Mouse (Mus musculus): Measurements from ENCODE around the gene Zfp804a. TPM values are rescaled to one million over a fixed set of nuclear protein-coding genes. Genes with fewer than 3 reads are reported as not detected.
A peak's percentile ranks its signal among the peaks of the same experiment; 100 is the strongest.

Zfp804a gene
- not detected in 2 replicates for polyA plus RNA-seq (2011; ENCODE audit: insufficient read depth, insufficient read length, low read depth, missing spikeins)

- Histone ChIP-seq H3K27me3 (ENCODE audit: control insufficient read depth, insufficient read depth, low read length, poor library complexity, severe bottlenecking) (peaks cover 23% of the 10 kb centered on the region), H3K9ac (ENCODE audit: low read depth, poor library complexity, severe bottlenecking) (peak within 1 kb of the TSS; percentile 45; the same call in 1 of the 2 replicates), H3K27ac (ENCODE audit: insufficient read depth, low read length) (no peak within 1 kb of the TSS), H3K9me3 (replicated peaks; ENCODE audit: control insufficient read depth, insufficient read depth, low read length, poor library complexity, severe bottlenecking) (no peaks in the 10 kb centered on the region), H3K4me1 (ENCODE audit: control insufficient read depth, insufficient read depth, low read length) (no peaks in the 10 kb centered on the region), H3K4me3 (ENCODE audit: low read depth, low read length) (peak within 1 kb of the TSS; percentile 60), H3K36me3 (ENCODE audit: control insufficient read depth, insufficient read depth, low read length, poor library complexity, severe bottlenecking) (no peaks in the 10 kb centered on the region)
- TF ChIP-seq EP300 (IDR thresholded peaks at IDR 0.05; ENCODE audit: insufficient read depth, low read depth, low read length) (no peak), POLR2A (IDR thresholded peaks at IDR 0.05; ENCODE audit: insufficient read depth, low read length) (no peak), CTCF (IDR thresholded peaks at IDR 0.05; ENCODE audit: low read depth, low read length) (no peak)
Measured at GRCm38 (mm10) chr2:82053185-82053891, at the start of gene Zfp804a. Gene Zfp804a, plus strand, starts transcription at chr2:82053222.

DNA sequence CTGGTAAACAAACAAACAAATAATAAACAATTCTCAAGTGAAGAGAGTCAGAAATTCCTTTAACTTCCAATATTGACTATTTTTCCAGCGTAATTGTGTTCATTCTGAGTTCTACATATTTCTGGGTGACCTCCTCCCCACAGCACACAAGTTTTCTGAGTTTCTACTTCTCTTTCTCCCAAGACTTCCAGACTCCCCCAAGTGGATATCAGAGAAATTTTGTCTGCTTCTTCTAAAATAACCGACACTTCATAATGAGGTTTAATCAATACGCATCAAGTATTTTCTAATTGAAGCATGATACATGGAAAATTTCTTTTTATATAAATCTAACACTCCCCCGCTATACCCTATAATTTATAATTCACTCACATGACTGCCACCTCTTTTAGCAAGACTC lies 1.4 kb upstream of the Zfp804a start:
- H3K27ac ChIP-seq (ENCODE audit: insufficient read depth, low read length), result no peak overlapping the region
- H3K4me3 ChIP-seq (ENCODE audit: low read depth, low read length), result no peak overlapping the region

GRCm38 (mm10) chr2:82052338-82053184 lies 461 bp upstream of the Zfp804a start:
- Histone ChIP-seq H3K4me1 (ENCODE audit: control insufficient read depth, insufficient read depth, low read length) (no peaks in the 10 kb centered on the region), H3K27ac (ENCODE audit: insufficient read depth, low read length) (no peak overlapping the region), H3K9me3 (replicated peaks; ENCODE audit: control insufficient read depth, insufficient read depth, low read length, poor library complexity, severe bottlenecking) (no peaks in the 10 kb centered on the region), H3K4me3 (ENCODE audit: low read depth, low read length) (peak overlapping the region; percentile 60), H3K9ac (ENCODE audit: low read depth, poor library complexity, severe bottlenecking) (peak overlapping the region; percentile 45; the same call in 1 of the 2 replicates), H3K27me3 (ENCODE audit: control insufficient read depth, insufficient read depth, low read length, poor library complexity, severe bottlenecking) (peaks cover 23% of the 10 kb centered on the region), H3K36me3 (ENCODE audit: control insufficient read depth, insufficient read depth, low read length, poor library complexity, severe bottlenecking) (no peaks in the 10 kb centered on the region)
- TF ChIP-seq EP300 (IDR thresholded peaks at IDR 0.05; ENCODE audit: insufficient read depth, low read depth, low read length) (no peak), POLR2A (IDR thresholded peaks at IDR 0.05; ENCODE audit: insufficient read depth, low read length) (no peak), CTCF (IDR thresholded peaks at IDR 0.05; ENCODE audit: low read depth, low read length) (no peak)

More for the DNA sequence above, 1.4 kb upstream of the Zfp804a start:
- peaks cover 23% of the 10 kb centered on the region for H3K27me3 ChIP-seq (ENCODE audit: control insufficient read depth, insufficient read depth, low read length, poor library complexity, severe bottlenecking)
- no peaks in the 10 kb centered on the region for H3K9me3 ChIP-seq (replicated peaks; ENCODE audit: control insufficient read depth, insufficient read depth, low read length, poor library complexity, severe bottlenecking)
- TF ChIP-seq POLR2A (IDR thresholded peaks at IDR 0.05; ENCODE audit: insufficient read depth, low read length), result no peak
- TF ChIP-seq EP300 (IDR thresholded peaks at IDR 0.05; ENCODE audit: insufficient read depth, low read depth, low read length), result no peak
- TF ChIP-seq CTCF (IDR thresholded peaks at IDR 0.05; ENCODE audit: low read depth, low read length), result no peak
- no peaks in the 10 kb centered on the region for H3K36me3 ChIP-seq (ENCODE audit: control insufficient read depth, insufficient read depth, low read length, poor library complexity, severe bottlenecking)
- no peaks in the 10 kb centered on the region for H3K4me1 ChIP-seq (ENCODE audit: control insufficient read depth, insufficient read depth, low read length)
- no peak overlapping the region for H3K9ac ChIP-seq (ENCODE audit: low read depth, poor library complexity, severe bottlenecking)

DNA sequence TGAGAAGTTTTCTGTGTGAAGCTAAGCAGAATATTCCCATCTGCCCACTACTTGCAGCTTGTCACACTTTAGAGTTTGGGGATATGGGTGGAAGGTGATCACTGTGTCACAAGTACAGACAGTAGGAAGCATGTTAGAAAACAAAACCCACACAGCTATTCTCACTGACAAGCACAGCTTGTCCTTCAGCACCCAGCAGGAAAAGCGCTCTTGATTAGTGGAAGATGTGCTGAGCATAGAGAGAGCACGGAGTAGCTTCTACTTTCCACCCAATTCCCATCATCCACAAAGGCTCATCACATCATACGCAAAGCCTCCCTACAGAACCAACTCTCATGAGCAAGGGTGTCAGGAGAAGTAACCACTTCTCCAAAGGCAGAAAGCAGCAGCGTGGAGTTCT lies 1.4 kb downstream of the Zfp804a start:
- H3K27ac ChIP-seq (ENCODE audit: insufficient read depth, low read length), result no peak overlapping the region
- H3K9ac ChIP-seq (ENCODE audit: low read depth, poor library complexity, severe bottlenecking), result no peak overlapping the region
- H3K27me3 ChIP-seq (ENCODE audit: control insufficient read depth, insufficient read depth, low read length, poor library complexity, severe bottlenecking), result peaks cover 23% of the 10 kb centered on the region
- H3K4me3 ChIP-seq (ENCODE audit: low read depth, low read length), result no peak overlapping the region
- H3K4me1 ChIP-seq (ENCODE audit: control insufficient read depth, insufficient read depth, low read length), result no peaks in the 10 kb centered on the region
- no peaks in the 10 kb centered on the region for H3K36me3 ChIP-seq (ENCODE audit: control insufficient read depth, insufficient read depth, low read length, poor library complexity, severe bottlenecking)
- TF ChIP-seq CTCF (IDR thresholded peaks at IDR 0.05; ENCODE audit: low read depth, low read length) (no peak), POLR2A (IDR thresholded peaks at IDR 0.05; ENCODE audit: insufficient read depth, low read length) (no peak), EP300 (IDR thresholded peaks at IDR 0.05; ENCODE audit: insufficient read depth, low read depth, low read length) (no peak)
- H3K9me3 ChIP-seq (replicated peaks; ENCODE audit: control insufficient read depth, insufficient read depth, low read length, poor library complexity, severe bottlenecking), result no peaks in the 10 kb centered on the region

DNA sequence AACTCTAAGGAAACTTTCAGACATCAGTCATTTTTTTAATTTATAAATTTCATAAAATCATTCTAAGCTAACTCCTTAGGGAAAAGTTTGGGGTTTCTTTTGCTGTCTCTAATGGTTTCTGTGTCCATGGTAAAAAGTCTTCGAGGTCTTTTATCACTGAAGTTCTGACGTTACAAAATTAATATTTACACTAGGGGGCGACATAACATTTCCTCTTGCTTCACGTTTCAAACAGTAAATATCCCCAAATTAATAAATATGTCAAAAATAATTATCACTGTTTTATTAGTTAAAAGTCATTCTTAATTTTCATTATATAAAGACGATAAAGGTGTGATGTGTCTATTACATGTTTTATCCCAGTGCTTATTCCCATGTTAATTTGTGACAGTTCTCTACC lies 11.6 kb downstream of the Zfp804a start:
- H3K36me3 ChIP-seq (ENCODE audit: control insufficient read depth, insufficient read depth, low read length, poor library complexity, severe bottlenecking), result no peaks in the 10 kb centered on the region
- H3K9ac ChIP-seq (ENCODE audit: low read depth, poor library complexity, severe bottlenecking), result no peak overlapping the region
- TF ChIP-seq EP300 (IDR thresholded peaks at IDR 0.05; ENCODE audit: insufficient read depth, low read depth, low read length), result no peak
- no peak for TF ChIP-seq CTCF (IDR thresholded peaks at IDR 0.05; ENCODE audit: low read depth, low read length)
- TF ChIP-seq POLR2A (IDR thresholded peaks at IDR 0.05; ENCODE audit: insufficient read depth, low read length), result no peak
- no peaks in the 10 kb centered on the region for H3K27me3 ChIP-seq (ENCODE audit: control insufficient read depth, insufficient read depth, low read length, poor library complexity, severe bottlenecking)
- H3K27ac ChIP-seq (ENCODE audit: insufficient read depth, low read length), result no peak overlapping the region
- H3K4me1 ChIP-seq (ENCODE audit: control insufficient read depth, insufficient read depth, low read length), result no peaks in the 10 kb centered on the region
- H3K9me3 ChIP-seq (replicated peaks; ENCODE audit: control insufficient read depth, insufficient read depth, low read length, poor library complexity, severe bottlenecking), result no peaks in the 10 kb centered on the region
- H3K4me3 ChIP-seq (ENCODE audit: low read depth, low read length), result no peak overlapping the region
